Mouse (Mus musculus) stomach, embryonic 16.5 days (tissue): Measurements from ENCODE around the gene Acvr2b. TPM values are rescaled to one million over a fixed set of nuclear protein-coding genes. Genes with fewer than 3 reads are reported as not detected.

Experiments used
- ATAC-seq: fragments of 200-750 bp; cut with Nextera tagmentation; 2 replicates; pipeline ENCODE4 v1.8.0; 2017; ENCODE audit warnings: moderate number of reproducible peaks, moderate TSS enrichment; ENCODE audit not compliant: insufficient read depth, low FRiP score
- H3K27ac ChIP-seq: fragments of 300-500 bp; sonication (generic); 2 replicates; pipeline ENCODE4 v1.5.1; 2014; ENCODE audit warnings: low read length
- H3K27me3 ChIP-seq: fragments of 300-500 bp; sonication (generic); 2 replicates; pipeline ENCODE4 v1.6.1; 2014; ENCODE audit warnings: low read length, control low read depth, mixed read lengths; ENCODE audit not compliant: control insufficient read depth, insufficient read depth
- H3K36me3 ChIP-seq: fragments of 300-500 bp; sonication (generic); 2 replicates; pipeline ENCODE4 v1.6.1; 2014; ENCODE audit warnings: low read length; ENCODE audit not compliant: control insufficient read depth, insufficient read depth
- H3K4me1 ChIP-seq: fragments of 300-500 bp; sonication (generic); 2 replicates; pipeline ENCODE4 v1.6.1; 2014; ENCODE audit warnings: low read length, control low read depth, mixed read lengths; ENCODE audit not compliant: control insufficient read depth, insufficient read depth
- H3K4me2 ChIP-seq: fragments of 300-500 bp; sonication (generic); 2 replicates; pipeline ENCODE4 v1.6.1; 2014; ENCODE audit warnings: low read depth, low read length, mixed read lengths
- H3K4me3 ChIP-seq: fragments of 300-500 bp; sonication (generic); replicated peaks from 2 replicates; pipeline ENCODE4 v1.5.1; 2014; ENCODE audit warnings: mild to moderate bottlenecking, low read length
- H3K9ac ChIP-seq: fragments of 300-500 bp; sonication (generic); 2 replicates; pipeline ENCODE4 v1.6.1; 2014; ENCODE audit warnings: low read length
- H3K9me3 ChIP-seq: fragments of 300-500 bp; sonication (generic); replicated peaks from 2 replicates; pipeline ENCODE4 v1.6.1; 2016; ENCODE audit warnings: low read length, control low read depth; ENCODE audit not compliant: control insufficient read depth
- WGBS: fragments of 180-500 bp; shearing (Covaris S2); extraction: QIAGEN DNeasy Blood & Tissue Kit; methylation state at CpG from one replicate; pipeline ENCODE4 v1.1.7; 2014; 5-methylcytosine and 5-hydroxymethylcytosine counted together
- polyA plus RNA-seq: library from polyadenylated mRNA; unstranded; fragments of >200 nt; fragmentation: Nextera tagmentation; extraction: Ambion mirVana; gene quantifications from 2 replicates; pipeline ENCODE4 v1.2.1, GENCODE M21; 2015

The Acvr2b gene
- polyA plus RNA-seq, 1 experiment from 2014 or later: 6.8 TPM

DNA sequence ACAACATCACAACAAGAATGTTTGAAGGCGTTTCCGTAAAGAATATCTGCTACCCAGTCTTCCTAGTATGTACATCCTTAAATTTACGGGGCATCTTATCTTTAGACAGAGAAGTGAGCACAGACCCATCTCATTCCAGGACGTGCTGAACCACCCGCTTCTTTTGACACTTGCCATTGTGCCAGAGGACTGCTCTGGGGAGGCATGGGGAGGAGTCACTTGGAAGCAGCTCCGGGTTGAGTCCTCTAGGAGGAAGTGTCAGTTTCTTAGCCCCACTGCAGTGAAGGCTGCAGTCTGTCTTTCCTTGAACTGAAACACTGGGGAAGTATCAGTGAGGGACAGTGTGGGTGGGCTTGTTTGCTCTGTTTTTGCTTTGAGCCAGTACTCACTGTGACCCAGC, 43.8 kb downstream of the Acvr2b start:
- 33% methylated on average over 6 of the region's 6 CpGs for WGBS
- Histone ChIP-seq H3K4me2 (peak overlapping the region; percentile 94), H3K27ac (peak overlapping the region; percentile 90), H3K36me3 (peaks cover 17% of the 10 kb centered on the region), H3K9ac (peak overlapping the region; percentile 95), H3K4me3 (peak overlapping the region; percentile 94), H3K4me1 (peaks cover 10% of the 10 kb centered on the region), H3K9me3 (no peaks in the 10 kb centered on the region), H3K27me3 (no peaks in the 10 kb centered on the region)
- no peak for ATAC-seq

GRCm38 (mm10) chr9:119455967-119456366, 54.0 kb downstream of the Acvr2b start:
- Histone ChIP-seq H3K4me1 (no peaks in the 10 kb centered on the region), H3K36me3 (peaks cover 13% of the 10 kb centered on the region; the same call in 1 of the 2 replicates), H3K4me2 (no peak overlapping the region), H3K4me3 (no peak overlapping the region), H3K27ac (no peak overlapping the region), H3K9ac (no peak overlapping the region), H3K27me3 (no peaks in the 10 kb centered on the region), H3K9me3 (no peaks in the 10 kb centered on the region)
- ATAC-seq: no peak
- WGBS: 92% methylated on average over 14 of the region's 14 CpGs

DNA sequence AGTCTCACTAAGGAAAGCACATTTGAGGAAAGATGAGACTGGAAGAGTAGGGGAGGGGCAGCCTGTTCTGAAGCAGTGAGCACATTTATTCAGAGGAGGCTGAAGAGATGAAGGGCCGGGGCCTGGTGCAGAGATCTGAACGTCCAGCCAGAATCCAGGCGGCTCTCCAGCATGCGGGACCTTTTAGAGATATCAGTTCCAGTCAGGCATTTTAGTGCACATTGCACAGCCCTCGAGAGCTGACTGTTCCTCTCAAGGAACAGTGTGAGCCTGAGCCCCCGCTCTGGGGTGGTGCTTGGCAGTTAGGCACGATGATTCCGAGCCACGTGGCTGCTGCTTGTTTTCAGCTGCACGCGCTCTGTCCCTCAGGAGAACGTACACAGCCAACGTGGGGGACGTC, 55.2 kb downstream of the Acvr2b start:
- Histone ChIP-seq H3K4me3 (no peak overlapping the region), H3K36me3 (peaks cover 11% of the 10 kb centered on the region; the same call in 1 of the 2 replicates), H3K27ac (no peak overlapping the region), H3K4me1 (no peaks in the 10 kb centered on the region), H3K4me2 (no peak overlapping the region), H3K27me3 (no peaks in the 10 kb centered on the region), H3K9me3 (no peaks in the 10 kb centered on the region), H3K9ac (no peak overlapping the region)
- WGBS: 81% methylated on average over 14 of the region's 14 CpGs
- no peak for ATAC-seq

GRCm38 (mm10) chr9:119460410-119460809, 58.5 kb downstream of the Acvr2b start:
- no peak for ATAC-seq
- Histone ChIP-seq H3K36me3 (peaks cover 13% of the 10 kb centered on the region; the same call in 1 of the 2 replicates), H3K9me3 (no peaks in the 10 kb centered on the region), H3K27ac (no peak overlapping the region), H3K9ac (no peak overlapping the region), H3K4me2 (no peak overlapping the region), H3K4me3 (no peak overlapping the region), H3K27me3 (no peaks in the 10 kb centered on the region), H3K4me1 (no peaks in the 10 kb centered on the region)
- 42% methylated on average over 8 of the region's 8 CpGs for WGBS

- Histone ChIP-seq H3K4me2 (no peak overlapping the region), H3K27me3 (no peaks in the 10 kb centered on the region), H3K36me3 (peaks cover 9% of the 10 kb centered on the region; the same call in 1 of the 2 replicates), H3K27ac (no peak overlapping the region), H3K4me3 (no peak overlapping the region), H3K9ac (no peak overlapping the region), H3K4me1 (no peaks in the 10 kb centered on the region), H3K9me3 (no peaks in the 10 kb centered on the region)
- ATAC-seq: no peak
- WGBS: 90% methylated on average over 6 of the region's 6 CpGs
These were observed 63.1 kb downstream of the Acvr2b start for GRCm38 (mm10) chr9:119465056-119465455.

GRCm38 (mm10) chr9:119465595-119465994, 63.7 kb downstream of the Acvr2b start:
- 69% methylated on average over 7 of the region's 7 CpGs for WGBS
- no peak for ATAC-seq
- H3K4me3 ChIP-seq: no peak overlapping the region
- H3K4me1 ChIP-seq: no peaks in the 10 kb centered on the region
- no peaks in the 10 kb centered on the region for H3K9me3 ChIP-seq
- H3K4me2 ChIP-seq: no peak overlapping the region
- H3K27ac ChIP-seq: no peak overlapping the region
- H3K36me3 ChIP-seq: peaks cover 9% of the 10 kb centered on the region; the same call in 1 of the 2 replicates
- no peaks in the 10 kb centered on the region for H3K27me3 ChIP-seq
- no peak overlapping the region for H3K9ac ChIP-seq

- no peak for ATAC-seq
- Histone ChIP-seq H3K36me3 (no peaks in the 10 kb centered on the region), H3K4me3 (no peak overlapping the region), H3K4me1 (no peaks in the 10 kb centered on the region), H3K9ac (no peak overlapping the region), H3K27me3 (no peaks in the 10 kb centered on the region), H3K4me2 (no peak overlapping the region), H3K9me3 (no peaks in the 10 kb centered on the region), H3K27ac (no peak overlapping the region)
- WGBS: 68% methylated on average over 8 of the region's 8 CpGs
These were observed 67.9 kb downstream of the Acvr2b start for GRCm38 (mm10) chr9:119469691-119470353.

- Histone ChIP-seq H3K4me2 (no peak overlapping the region), H3K36me3 (no peaks in the 10 kb centered on the region), H3K27ac (no peak overlapping the region), H3K27me3 (no peaks in the 10 kb centered on the region), H3K4me1 (no peaks in the 10 kb centered on the region), H3K4me3 (no peak overlapping the region), H3K9ac (no peak overlapping the region), H3K9me3 (no peaks in the 10 kb centered on the region)
- ATAC-seq: no peak
- 58% methylated on average over 11 of the region's 11 CpGs for WGBS
These were observed 70.5 kb downstream of the Acvr2b start for GRCm38 (mm10) chr9:119472412-119472918.

DNA sequence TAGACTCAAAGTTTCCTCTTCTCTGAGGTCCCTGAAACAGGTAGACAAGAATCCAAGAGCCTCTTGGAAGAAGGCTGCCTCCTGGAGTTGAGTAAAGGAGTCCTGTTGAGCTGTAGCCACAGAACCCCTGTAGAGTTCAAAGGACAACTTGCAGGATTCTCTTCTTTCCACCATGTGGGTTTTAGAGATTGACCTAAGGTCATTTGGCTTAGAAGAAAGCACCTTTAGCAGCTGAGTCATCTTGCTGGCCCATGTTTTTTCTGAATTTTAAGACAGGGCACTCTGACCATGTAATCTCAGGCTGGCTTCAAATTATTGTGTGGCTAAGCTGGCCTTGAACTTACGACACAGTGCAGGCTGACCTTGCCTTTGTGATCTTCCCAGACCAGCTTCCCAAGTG, 71.1 kb downstream of the Acvr2b start:
- Histone ChIP-seq H3K4me3 (no peak overlapping the region), H3K27me3 (no peaks in the 10 kb centered on the region), H3K36me3 (no peaks in the 10 kb centered on the region), H3K4me2 (no peak overlapping the region), H3K9me3 (no peaks in the 10 kb centered on the region), H3K4me1 (no peaks in the 10 kb centered on the region), H3K9ac (no peak overlapping the region), H3K27ac (no peak overlapping the region)
- ATAC-seq: no peak
- WGBS: 87% methylated on average over 1 of the region's 1 CpGs
